Mouse (Mus musculus) B cell, adult 67 days (primary cell): ENCODE data around the gene Serpina3b. TPM values are rescaled to one million over a fixed set of nuclear protein-coding genes. Genes with fewer than 3 reads are reported as not detected.

Experiments
- total RNA-seq, 2 experiments: library from RNA; stranded (reverse); gene quantifications; 4 replicates each; pipeline ENCODE4 v1.2.4; 2023

Gene Serpina3b
- not detected for total RNA-seq

GRCm38 (mm10) chr12:104127696-104128095 is at the start of gene Serpina3b:
Serpina3b (plus strand) TSS chr12:104127996.

GRCm38 (mm10) chr12:104100768-104101167 is 27.0 kb upstream of the Serpina3b start, which contains the start of gene Serpina5:
Serpina5 (plus strand) TSS chr12:104101113.

GRCm38 (mm10) chr12:104112333-104112732 is 15.5 kb upstream of the Serpina3b start, which contains the start of gene Serpina3a:
Serpina3a (plus strand) TSS chr12:104112724.

GRCm38 (mm10) chr12:104153656-104154055 is 25.9 kb downstream of the Serpina3b start, which contains the start of gene Serpina3c:
Serpina3c (minus strand) TSS chr12:104153870.

Other genes starting within 250 kb of the Serpina3b start
- not detected for gene Serpina1c, start 223.1 kb upstream of the Serpina3b start, total RNA-seq
- not detected for gene Serpina1e, start 169.0 kb upstream of the Serpina3b start, total RNA-seq
- gene Serpina11, start 138.0 kb upstream of the Serpina3b start, total RNA-seq, result not detected
- not detected for gene Serpina9, start 114.2 kb upstream of the Serpina3b start, total RNA-seq
- not detected for gene Serpina12, start 83.6 kb upstream of the Serpina3b start, total RNA-seq
- gene Serpina5, start 26.9 kb upstream of the Serpina3b start, total RNA-seq, result not detected
- gene Serpina3a, start 15.3 kb upstream of the Serpina3b start, total RNA-seq, result not detected
- gene Serpina3c, start 25.9 kb downstream of the Serpina3b start, total RNA-seq, result not detected
- 1 to 10 TPM; 4.5 to 5.9 TPM for gene Serpina3f, start 86.5 kb downstream of the Serpina3b start, total RNA-seq
- gene Serpina3g, start 108.2 kb downstream of the Serpina3b start, total RNA-seq, result 100 to 1,000 TPM in 1 of 2 experiments, 10 to 100 TPM in 1; 73.0 to 106 TPM
- gene Serpina3i, start 135.1 kb downstream of the Serpina3b start, total RNA-seq, result 1 to 10 TPM in 1 of 2 experiments, not detected in 1; 2.7 TPM
- not detected for gene Serpina3j, start 186.6 kb downstream of the Serpina3b start, total RNA-seq
- gene Serpina3k, start 210.5 kb downstream of the Serpina3b start, total RNA-seq, result not detected
- gene Serpina3m, start 210.5 kb downstream of the Serpina3b start, total RNA-seq, result not detected